Mouse (Mus musculus) intestine, embryonic 14.5 days (tissue): ENCODE measurements around the gene C1qbp. TPM values are rescaled to one million over a fixed set of nuclear protein-coding genes. Genes with fewer than 3 reads are reported as not detected.

Source experiments
- ATAC-seq: fragments of 200-750 bp; cut with Nextera tagmentation; replicated peaks from 2 replicates; pipeline ENCODE4 v1.8.0; 2017; ENCODE audit warnings: low read depth, moderate number of reproducible peaks, moderate TSS enrichment, moderate library complexity; ENCODE audit not compliant: low FRiP score, low TSS enrichment
- DNase-seq: peaks from one replicate; pipeline ENCODE4 v3.0.0-alpha.2; 2018; ENCODE audit warnings: low spot score
- H3K27ac ChIP-seq: fragments of 300-500 bp; sonication (generic); 2 replicates; pipeline ENCODE4 v1.5.1; 2014; ENCODE audit warnings: low read depth, mild to moderate bottlenecking, control low read depth
- H3K27me3 ChIP-seq: fragments of 300-500 bp; sonication (generic); replicated peaks from 2 replicates; pipeline ENCODE4 v1.6.1; 2014; ENCODE audit warnings: low read length, control low read depth; ENCODE audit not compliant: control insufficient read depth, insufficient read depth
- H3K36me3 ChIP-seq: fragments of 300-500 bp; sonication (generic); 2 replicates; pipeline ENCODE4 v1.6.1; 2014; ENCODE audit warnings: low read length, control low read depth; ENCODE audit not compliant: control insufficient read depth, insufficient read depth
- H3K4me1 ChIP-seq: fragments of 300-500 bp; sonication (generic); replicated peaks from 2 replicates; pipeline ENCODE4 v1.6.1; 2014; ENCODE audit warnings: low read length, control low read depth, mixed read lengths; ENCODE audit not compliant: control insufficient read depth, insufficient read depth
- H3K4me2 ChIP-seq: fragments of 300-500 bp; sonication (generic); 2 replicates; pipeline ENCODE4 v1.6.1; 2014; ENCODE audit warnings: low read length
- H3K4me3 ChIP-seq: fragments of 300-500 bp; sonication (generic); 2 replicates; pipeline ENCODE4 v1.5.1; 2014; ENCODE audit warnings: low read depth, low read length, control low read depth, mixed read lengths
- H3K9ac ChIP-seq: fragments of 300-500 bp; sonication (generic); 2 replicates; pipeline ENCODE4 v1.6.1; 2014; ENCODE audit warnings: mild to moderate bottlenecking, low read length
- H3K9me3 ChIP-seq: fragments of 300-500 bp; sonication (generic); 2 replicates; pipeline ENCODE4 v1.6.1; 2016; ENCODE audit warnings: low read length, control low read depth; ENCODE audit not compliant: control insufficient read depth
- WGBS: fragments of 180-500 bp; shearing (Covaris S2); extraction: QIAGEN DNeasy Blood & Tissue Kit; methylation state at CpG from one replicate; pipeline ENCODE4 v1.1.7; 2014; 5-methylcytosine and 5-hydroxymethylcytosine counted together
- polyA plus RNA-seq: library from polyadenylated mRNA; unstranded; fragments of >200 nt; fragmentation: Nextera tagmentation; extraction: Ambion mirVana; gene quantifications from 2 replicates; pipeline ENCODE4 v1.2.1, GENCODE M21; 2014

The C1qbp gene
- polyA plus RNA-seq, 1 experiment from 2014 or later = 333 TPM

DNA sequence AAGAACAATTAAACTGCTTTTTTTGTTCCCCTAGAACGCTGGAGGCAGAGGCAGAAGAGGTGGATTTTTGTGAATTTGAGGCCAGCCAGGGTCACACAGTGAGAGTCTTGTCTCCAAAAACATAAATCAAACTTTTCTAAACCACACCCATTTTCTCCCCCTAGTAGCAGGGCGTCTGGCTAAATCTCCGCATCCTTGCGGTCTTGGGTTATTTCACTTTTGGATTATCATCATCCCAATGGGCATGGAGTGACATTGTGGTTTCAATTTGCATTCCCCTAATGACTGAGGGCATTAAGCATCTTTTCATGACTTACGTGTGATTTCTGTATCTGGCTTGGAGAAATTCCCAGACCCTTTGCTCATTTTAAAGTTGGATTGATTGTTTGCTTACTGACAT, 51.4 kb downstream of the C1qbp start:
- Histone ChIP-seq H3K27me3 (no peaks in the 10 kb centered on the region), H3K9me3 (no peaks in the 10 kb centered on the region), H3K4me3 (no peak overlapping the region), H3K4me2 (no peak overlapping the region), H3K36me3 (peaks cover 50% of the 10 kb centered on the region), H3K27ac (no peak overlapping the region), H3K4me1 (no peaks in the 10 kb centered on the region), H3K9ac (no peak overlapping the region)
- DNase-seq = no peak
- WGBS = 75% methylated on average over 5 of the region's 5 CpGs
- ATAC-seq = no peak

Other genes starting within 250 kb of the C1qbp start
- gene Zfp3, start 218.8 kb downstream of the C1qbp start, polyA plus RNA-seq = 6.1 and 6.2 TPM in 2 replicates
- 0.40 and 0.45 TPM in 2 replicates for gene Scimp, start 170.4 kb downstream of the C1qbp start, polyA plus RNA-seq
- gene Rabep1, start 138.2 kb downstream of the C1qbp start, polyA plus RNA-seq = 30.5 and 32.9 TPM in 2 replicates
- gene Nup88, start 13.1 kb downstream of the C1qbp start, polyA plus RNA-seq = 110 and 127 TPM in 2 replicates
- 77.4 and 89.6 TPM in 2 replicates for gene Rpain, start 12.8 kb downstream of the C1qbp start, polyA plus RNA-seq
- 23.0 and 24.4 TPM in 2 replicates for gene Dhx33, start 21.4 kb upstream of the C1qbp start, polyA plus RNA-seq
- gene Mis12, start 36.6 kb upstream of the C1qbp start, polyA plus RNA-seq = 28.5 and 32.0 TPM in 2 replicates
- 41.7 and 42.9 TPM in 2 replicates for gene Derl2, start 36.8 kb upstream of the C1qbp start, polyA plus RNA-seq
- 44.1 and 50.1 TPM in 2 replicates for gene 6330403K07Rik, start 50.5 kb upstream of the C1qbp start, polyA plus RNA-seq
- gene Nlrp1a, start 161.7 kb upstream of the C1qbp start, polyA plus RNA-seq = 0.18 and 0.27 TPM in 2 replicates
- not detected in 2 replicates for gene Nlrp1b, start 247.7 kb upstream of the C1qbp start, polyA plus RNA-seq